Mouse (Mus musculus): ENCODE measurements around the gene Ebf1.

DNA sequence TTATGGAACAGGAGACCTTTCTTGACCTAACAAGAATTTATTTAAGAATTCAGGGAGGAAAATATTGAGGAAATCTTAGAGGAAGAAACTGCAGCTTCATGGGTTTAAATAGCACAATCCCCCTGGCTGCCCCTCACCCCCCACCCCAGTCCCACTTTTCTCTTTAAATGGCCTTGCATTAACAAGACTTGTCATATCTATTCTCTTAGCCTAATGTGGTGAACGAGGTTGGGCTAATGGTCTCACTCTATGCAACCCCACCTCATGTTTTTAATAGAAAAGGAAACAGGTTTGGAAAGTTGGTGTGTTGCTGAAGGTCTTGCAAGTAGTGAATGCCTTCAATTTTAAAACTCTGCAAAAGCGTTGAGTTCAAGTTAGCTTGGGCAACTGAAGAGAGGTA is 110.7 kb downstream of the Ebf1 start:
- TF ChIP-seq CTCF (IDR thresholded peaks at IDR 0.05; ENCODE audit: low read depth, low read length) (no peak), POLR2A (IDR thresholded peaks at IDR 0.05; ENCODE audit: insufficient read depth, low read length) (no peak)
